Mouse (Mus musculus): ENCODE measurements around the gene Ankrd55.

DNA sequence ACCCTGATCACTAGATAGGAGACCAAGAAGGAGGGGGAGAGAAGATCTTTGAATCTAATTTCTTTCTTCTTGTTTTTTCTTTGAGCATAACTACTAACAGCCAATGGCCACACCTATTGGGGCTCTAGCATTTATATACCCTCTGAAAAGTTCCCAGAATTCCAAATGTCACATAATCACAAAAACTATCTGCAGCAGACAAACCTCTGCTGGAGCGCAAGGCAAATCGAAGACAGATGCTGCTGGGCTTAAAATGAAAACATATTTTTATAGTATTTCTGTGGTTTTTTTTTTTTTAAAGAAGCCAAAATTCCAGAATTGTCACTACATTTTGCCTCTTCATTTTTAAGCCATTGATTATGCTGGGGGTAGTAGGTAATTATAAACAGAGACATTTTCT is 15.2 kb downstream of the Ankrd55 start:
- TF ChIP-seq CTCF (conservative IDR thresholded peaks at IDR 0.05; ENCODE audit: insufficient read depth, insufficient read length, low read depth, low read length), result no peak
- no peak for TF ChIP-seq POLR2A (IDR thresholded peaks at IDR 0.05; ENCODE audit: low read depth, low read length)
